Mouse (Mus musculus): ENCODE results near the gene Gm45021.

Gene Gm45021

GRCm38 (mm10) chr6:48648779-48649178 is 59.4 kb downstream of the Gm45021 start:
- no peak for DNase-seq (ENCODE audit: low spot score)

GRCm38 (mm10) chr6:48650041-48650440 is 60.6 kb downstream of the Gm45021 start:
- DNase-seq (ENCODE audit: low spot score) = no peak

- no peak for DNase-seq (ENCODE audit: low spot score)
These were observed 69.3 kb downstream of the Gm45021 start for GRCm38 (mm10) chr6:48658721-48659120.

All from embryo, embryonic 10.5 days (tissue).